Mouse (Mus musculus): ENCODE data around the gene Mrps23. TPM values are rescaled to one million over a fixed set of nuclear protein-coding genes. Genes with fewer than 3 reads are reported as not detected.

Gene Mrps23
- polyA plus RNA-seq, 1 experiment from 2014 or later, result 64.9 TPM

- no peaks in the 10 kb centered on the region for H3K27me3 ChIP-seq (replicated peaks; ENCODE audit: control insufficient read depth, insufficient read depth, low read length)
- H3K27ac ChIP-seq (ENCODE audit: low read length), result no peak overlapping the region
- peaks cover 17% of the 10 kb centered on the region for H3K4me1 ChIP-seq (replicated peaks; ENCODE audit: control insufficient read depth, insufficient read depth, low read length)
- 92% methylated on average over 6 of the region's 6 CpGs for WGBS
- H3K9ac ChIP-seq (replicated peaks; ENCODE audit: low read depth, low read length), result no peak overlapping the region
- no peaks in the 10 kb centered on the region for H3K36me3 ChIP-seq (ENCODE audit: control insufficient read depth, insufficient read depth)
- no peak overlapping the region for H3K4me2 ChIP-seq (ENCODE audit: low read length)
- H3K9me3 ChIP-seq (ENCODE audit: control insufficient read depth, low read length), result no peaks in the 10 kb centered on the region
- ATAC-seq, result no peak
- no peak overlapping the region for H3K4me3 ChIP-seq (replicated peaks; ENCODE audit: low read length)
Measured at GRCm38 (mm10) chr11:88218155-88218554, 14.0 kb downstream of the Mrps23 start.

DNA sequence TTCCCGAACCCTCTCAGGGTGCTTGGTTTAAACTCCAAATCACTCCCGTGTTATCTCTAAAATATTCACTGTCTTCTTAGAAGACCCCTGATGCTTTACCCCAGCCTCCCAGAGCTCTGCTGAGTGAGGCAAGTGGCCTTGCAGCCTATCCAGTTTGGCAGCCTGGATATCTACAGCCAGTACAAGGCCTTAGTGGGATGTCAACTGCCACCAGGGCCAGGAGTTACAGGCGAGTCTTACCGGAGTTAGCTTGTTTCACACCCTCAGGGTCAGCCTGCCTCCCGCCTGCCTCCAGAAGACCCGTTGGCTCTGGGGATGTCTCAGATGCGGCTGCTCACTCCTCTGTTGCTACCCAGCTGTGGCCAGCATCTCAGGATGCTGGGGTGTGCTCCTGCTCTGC lies 14.4 kb downstream of the Mrps23 start:
- no peak overlapping the region for H3K27ac ChIP-seq (ENCODE audit: low read length)
- peaks cover 17% of the 10 kb centered on the region for H3K4me1 ChIP-seq (replicated peaks; ENCODE audit: control insufficient read depth, insufficient read depth, low read length)
- H3K4me2 ChIP-seq (ENCODE audit: low read length), result no peak overlapping the region
- no peak for ATAC-seq
- H3K4me3 ChIP-seq (replicated peaks; ENCODE audit: low read length), result no peak overlapping the region
- H3K9me3 ChIP-seq (ENCODE audit: control insufficient read depth, low read length), result no peaks in the 10 kb centered on the region
- 79% methylated on average over 7 of the region's 7 CpGs for WGBS
- no peaks in the 10 kb centered on the region for H3K36me3 ChIP-seq (ENCODE audit: control insufficient read depth, insufficient read depth)
- H3K9ac ChIP-seq (replicated peaks; ENCODE audit: low read depth, low read length), result no peak overlapping the region
- H3K27me3 ChIP-seq (replicated peaks; ENCODE audit: control insufficient read depth, insufficient read depth, low read length), result no peaks in the 10 kb centered on the region

- Histone ChIP-seq H3K36me3 (ENCODE audit: control insufficient read depth, insufficient read depth) (no peaks in the 10 kb centered on the region), H3K27ac (ENCODE audit: low read length) (no peak overlapping the region), H3K27me3 (replicated peaks; ENCODE audit: control insufficient read depth, insufficient read depth, low read length) (no peaks in the 10 kb centered on the region), H3K4me2 (ENCODE audit: low read length) (no peak overlapping the region), H3K4me1 (replicated peaks; ENCODE audit: control insufficient read depth, insufficient read depth, low read length) (0 out of 2 replicates have a peak, but pooled peaks cover 4% of the 10 kb centered on the region), H3K4me3 (replicated peaks; ENCODE audit: low read length) (no peak overlapping the region), H3K9ac (replicated peaks; ENCODE audit: low read depth, low read length) (no peak overlapping the region), H3K9me3 (ENCODE audit: control insufficient read depth, low read length) (no peaks in the 10 kb centered on the region)
- WGBS, result 59% methylated on average over 15 of the region's 15 CpGs
- no peak for ATAC-seq
Measured at GRCm38 (mm10) chr11:88221929-88222475, 17.8 kb downstream of the Mrps23 start.

- Histone ChIP-seq H3K4me1 (replicated peaks; ENCODE audit: control insufficient read depth, insufficient read depth, low read length) (0 out of 2 replicates have a peak, but pooled peaks cover under 1% of the 10 kb centered on the region), H3K27ac (ENCODE audit: low read length) (no peak overlapping the region), H3K4me2 (ENCODE audit: low read length) (no peak overlapping the region), H3K4me3 (replicated peaks; ENCODE audit: low read length) (no peak overlapping the region), H3K27me3 (replicated peaks; ENCODE audit: control insufficient read depth, insufficient read depth, low read length) (no peaks in the 10 kb centered on the region), H3K9ac (replicated peaks; ENCODE audit: low read depth, low read length) (no peak overlapping the region), H3K36me3 (ENCODE audit: control insufficient read depth, insufficient read depth) (no peaks in the 10 kb centered on the region), H3K9me3 (ENCODE audit: control insufficient read depth, low read length) (no peaks in the 10 kb centered on the region)
- 88% methylated on average over 17 of the region's 17 CpGs for WGBS
- ATAC-seq, result no peak
Measured at GRCm38 (mm10) chr11:88227001-88227957, 23.1 kb downstream of the Mrps23 start.

DNA sequence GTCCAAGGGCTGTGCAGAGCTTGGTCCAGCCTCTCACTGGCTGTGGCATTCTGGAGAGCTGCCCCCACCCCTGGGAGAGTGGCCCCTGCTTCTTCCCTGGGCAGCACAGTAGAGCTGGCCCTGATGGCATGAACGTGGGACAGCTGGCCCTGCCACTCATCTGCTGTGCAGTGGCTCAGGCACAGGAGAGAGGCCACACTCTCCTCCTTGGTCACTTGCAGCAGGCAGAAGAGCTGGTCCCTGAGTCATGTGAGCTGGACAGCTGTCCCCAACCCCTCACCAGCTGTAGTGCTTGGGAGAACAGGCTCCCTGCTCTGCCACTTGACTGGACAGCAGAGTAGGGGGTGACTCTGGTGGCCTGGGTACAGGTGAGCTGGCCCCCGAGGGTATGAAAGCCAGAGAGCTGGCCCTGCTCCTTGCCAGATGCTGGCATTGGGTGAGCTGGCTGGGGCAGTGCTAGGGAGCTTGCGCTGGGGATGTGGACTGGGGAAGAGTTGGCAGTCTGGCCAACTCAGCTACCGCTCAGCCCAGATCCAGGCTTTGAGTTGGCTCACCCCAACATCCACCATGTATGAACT lies 27.1 kb downstream of the Mrps23 start:
- peaks cover 19% of the 10 kb centered on the region for H3K4me1 ChIP-seq (replicated peaks; ENCODE audit: control insufficient read depth, insufficient read depth, low read length)
- 79% methylated on average over 4 of the region's 4 CpGs for WGBS
- no peaks in the 10 kb centered on the region for H3K36me3 ChIP-seq (ENCODE audit: control insufficient read depth, insufficient read depth)
- H3K4me3 ChIP-seq (replicated peaks; ENCODE audit: low read length), result no peak overlapping the region
- H3K9me3 ChIP-seq (ENCODE audit: control insufficient read depth, low read length), result no peaks in the 10 kb centered on the region
- no peak overlapping the region for H3K27ac ChIP-seq (ENCODE audit: low read length)
- no peak overlapping the region for H3K4me2 ChIP-seq (ENCODE audit: low read length)
- ATAC-seq, result no peak
- no peaks in the 10 kb centered on the region for H3K27me3 ChIP-seq (replicated peaks; ENCODE audit: control insufficient read depth, insufficient read depth, low read length)
- no peak overlapping the region for H3K9ac ChIP-seq (replicated peaks; ENCODE audit: low read depth, low read length)

GRCm38 (mm10) chr11:88233528-88234427 lies 29.6 kb downstream of the Mrps23 start:
- ATAC-seq, result peak; percentile 68
- H3K27ac ChIP-seq (ENCODE audit: low read length), result peak overlapping the region; percentile 60
- 17% methylated on average over 17 of the region's 17 CpGs for WGBS
- no peak overlapping the region for H3K4me2 ChIP-seq (ENCODE audit: low read length)
- H3K27me3 ChIP-seq (replicated peaks; ENCODE audit: control insufficient read depth, insufficient read depth, low read length), result no peaks in the 10 kb centered on the region
- H3K4me3 ChIP-seq (replicated peaks; ENCODE audit: low read length), result no peak overlapping the region
- no peaks in the 10 kb centered on the region for H3K36me3 ChIP-seq (ENCODE audit: control insufficient read depth, insufficient read depth)
- H3K9me3 ChIP-seq (ENCODE audit: control insufficient read depth, low read length), result no peaks in the 10 kb centered on the region
- H3K9ac ChIP-seq (replicated peaks; ENCODE audit: low read depth, low read length), result peak overlapping the region; percentile 33; the same call in 1 of the 2 replicates
- peaks cover 23% of the 10 kb centered on the region for H3K4me1 ChIP-seq (replicated peaks; ENCODE audit: control insufficient read depth, insufficient read depth, low read length)

GRCm38 (mm10) chr11:88234789-88235188 lies 30.6 kb downstream of the Mrps23 start:
- no peak overlapping the region for H3K27ac ChIP-seq (ENCODE audit: low read length)
- H3K27me3 ChIP-seq (replicated peaks; ENCODE audit: control insufficient read depth, insufficient read depth, low read length), result no peaks in the 10 kb centered on the region
- no peak overlapping the region for H3K4me2 ChIP-seq (ENCODE audit: low read length)
- no peak for ATAC-seq
- H3K9me3 ChIP-seq (ENCODE audit: control insufficient read depth, low read length), result no peaks in the 10 kb centered on the region
- H3K9ac ChIP-seq (replicated peaks; ENCODE audit: low read depth, low read length), result no peak overlapping the region
- no peak overlapping the region for H3K4me3 ChIP-seq (replicated peaks; ENCODE audit: low read length)
- peaks cover 23% of the 10 kb centered on the region for H3K4me1 ChIP-seq (replicated peaks; ENCODE audit: control insufficient read depth, insufficient read depth, low read length)
- WGBS, result 30% methylated on average over 4 of the region's 4 CpGs
- H3K36me3 ChIP-seq (ENCODE audit: control insufficient read depth, insufficient read depth), result no peaks in the 10 kb centered on the region

GRCm38 (mm10) chr11:88235221-88236203 lies 31.3 kb downstream of the Mrps23 start:
- peak; percentile 27; the same call in 1 of the 2 replicates for ATAC-seq
- no peak overlapping the region for H3K27ac ChIP-seq (ENCODE audit: low read length)

More at GRCm38 (mm10) chr11:88235221-88236203, 31.3 kb downstream of the Mrps23 start:
- no peak overlapping the region for H3K4me3 ChIP-seq (replicated peaks; ENCODE audit: low read length)
- H3K4me2 ChIP-seq (ENCODE audit: low read length), result peak overlapping the region; percentile 12; the same call in 1 of the 2 replicates
- H3K9me3 ChIP-seq (ENCODE audit: control insufficient read depth, low read length), result no peaks in the 10 kb centered on the region
- H3K4me1 ChIP-seq (replicated peaks; ENCODE audit: control insufficient read depth, insufficient read depth, low read length), result peaks cover 24% of the 10 kb centered on the region
- no peak overlapping the region for H3K9ac ChIP-seq (replicated peaks; ENCODE audit: low read depth, low read length)
- WGBS, result 6% methylated on average over 23 of the region's 23 CpGs
- no peaks in the 10 kb centered on the region for H3K27me3 ChIP-seq (replicated peaks; ENCODE audit: control insufficient read depth, insufficient read depth, low read length)
- no peaks in the 10 kb centered on the region for H3K36me3 ChIP-seq (ENCODE audit: control insufficient read depth, insufficient read depth)

All from forebrain, embryonic 16.5 days (tissue).